Mouse (Mus musculus): ENCODE measurements around the gene Rapgefl1. TPM values are rescaled to one million over a fixed set of nuclear protein-coding genes. Genes with fewer than 3 reads are reported as not detected.
"Not testable (repeated sequence)": the region's sequence is repeated elsewhere in the genome, so short reads cannot be mapped to it uniquely, and the experiment has no call there.

Gene Rapgefl1
- polyA plus RNA-seq, 1 experiment from 2014 or later: 0.87 TPM

DNA sequence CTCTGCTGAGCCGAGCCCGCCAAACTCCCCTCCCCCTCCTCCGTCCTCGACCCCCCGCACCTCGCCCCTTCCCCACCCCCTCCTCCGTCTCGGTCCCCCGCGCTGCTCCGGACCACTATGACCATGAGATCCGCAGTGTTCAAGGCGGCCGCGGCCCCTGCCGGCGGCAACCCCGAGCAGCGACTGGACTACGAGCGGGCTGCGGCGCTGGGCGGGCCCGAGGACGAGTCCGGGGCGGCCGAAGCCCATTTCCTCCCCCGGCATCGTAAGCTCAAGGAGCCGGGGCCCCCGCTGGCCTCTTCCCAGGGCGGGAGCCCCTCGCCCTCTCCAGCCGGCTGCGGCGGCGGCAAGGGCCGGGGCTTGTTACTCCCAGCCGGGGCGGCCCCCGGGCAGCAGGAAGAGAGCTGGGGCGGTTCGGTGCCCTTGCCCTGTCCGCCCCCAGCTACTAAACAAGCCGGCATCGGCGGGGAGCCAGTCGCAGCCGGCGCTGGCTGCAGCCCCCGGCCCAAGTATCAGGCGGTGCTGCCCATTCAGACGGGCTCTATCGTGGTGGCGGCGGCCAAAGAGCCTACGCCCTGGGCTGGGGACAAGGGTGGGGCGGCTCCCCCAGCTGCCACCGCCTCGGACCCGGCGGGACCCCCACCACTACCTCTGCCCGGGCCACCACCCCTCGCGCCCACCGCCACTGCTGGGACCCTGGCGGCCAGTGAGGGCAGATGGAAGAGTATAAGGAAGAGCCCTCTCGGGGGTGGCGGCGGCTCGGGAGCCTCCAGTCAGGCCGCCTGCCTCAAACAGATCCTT, 40.7 kb upstream of the Rapgefl1 start:
- Histone ChIP-seq H3K4me1 (peaks cover 31% of the 10 kb centered on the region), H3K9me3 (no peaks in the 10 kb centered on the region), H3K36me3 (peaks cover 27% of the 10 kb centered on the region), H3K27me3 (ENCODE audit: insufficient read depth, poor library complexity, severe bottlenecking) (no peaks in the 10 kb centered on the region), H3K4me3 (peak overlapping the region; percentile 89), H3K27ac (peak overlapping the region; percentile 98)
- no peak for DNase-seq (ENCODE audit: low spot score)
- WGBS: under 1% methylated on average over 63 of the region's 74 CpGs

DNA sequence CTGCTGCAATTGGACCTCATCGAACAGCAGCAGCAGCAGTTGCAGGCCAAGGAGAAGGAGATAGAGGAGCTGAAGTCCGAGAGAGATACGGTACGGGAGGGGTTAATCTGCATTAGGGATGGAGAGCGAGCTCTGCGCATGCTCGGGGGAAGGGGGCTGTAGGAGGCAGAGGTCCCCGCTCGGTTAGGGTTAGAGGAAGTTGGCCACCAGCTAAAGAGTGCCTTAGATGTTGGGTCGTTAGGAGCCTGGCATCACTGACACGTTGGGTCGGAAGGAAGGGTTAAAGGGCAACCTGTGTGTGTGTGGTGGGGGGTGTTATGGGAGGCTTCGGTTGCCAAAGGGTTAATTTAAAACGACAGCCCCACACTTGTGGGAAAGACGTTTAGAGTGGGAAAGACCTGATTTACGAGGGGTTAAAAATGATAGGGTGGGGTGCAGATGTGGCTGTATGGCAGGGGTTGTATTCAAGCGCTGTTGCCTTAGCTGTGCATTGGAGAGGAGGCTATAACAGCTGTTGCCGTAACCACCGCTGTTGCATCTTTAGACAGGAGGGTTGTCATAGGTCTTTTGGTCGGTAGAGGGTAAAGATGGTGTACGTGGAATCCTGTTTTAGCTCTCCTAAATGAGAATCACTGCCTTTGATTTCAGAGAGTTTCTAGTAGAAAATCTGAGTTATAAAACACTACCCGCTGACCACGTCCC, 39.9 kb upstream of the Rapgefl1 start:
- Histone ChIP-seq H3K4me3 (peak overlapping the region; percentile 89), H3K4me1 (peaks cover 26% of the 10 kb centered on the region), H3K9me3 (no peaks in the 10 kb centered on the region), H3K36me3 (peaks cover 34% of the 10 kb centered on the region), H3K27me3 (ENCODE audit: insufficient read depth, poor library complexity, severe bottlenecking) (no peaks in the 10 kb centered on the region), H3K27ac (peak overlapping the region; percentile 98)
- no peak for DNase-seq (ENCODE audit: low spot score)
- WGBS: 4% methylated on average over 23 of the region's 23 CpGs

DNA sequence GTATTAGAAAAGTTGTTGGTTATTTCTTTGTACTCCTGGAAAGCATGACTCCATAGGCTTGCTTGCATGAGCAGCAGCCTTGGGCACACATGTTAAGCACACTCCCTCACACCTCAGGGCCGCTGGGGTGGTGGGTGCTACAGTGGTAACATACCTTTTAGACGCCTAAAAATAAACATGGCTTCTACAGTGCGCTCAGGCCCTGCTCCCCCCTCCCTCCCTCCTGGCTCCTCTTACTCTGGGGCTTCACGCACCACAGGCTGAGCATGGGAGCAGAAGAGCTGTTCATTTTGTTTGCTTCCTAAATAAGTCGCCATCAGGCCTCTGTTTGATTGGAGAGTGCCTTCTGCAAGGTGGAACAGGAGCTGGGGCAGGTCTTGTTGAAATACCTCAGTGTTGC, 39.3 kb upstream of the Rapgefl1 start:
- no peak for DNase-seq (ENCODE audit: low spot score)
- Histone ChIP-seq H3K36me3 (peaks cover 41% of the 10 kb centered on the region), H3K27ac (peak overlapping the region; percentile 98), H3K4me3 (peak overlapping the region; percentile 89), H3K9me3 (no peaks in the 10 kb centered on the region), H3K4me1 (peaks cover 24% of the 10 kb centered on the region), H3K27me3 (ENCODE audit: insufficient read depth, poor library complexity, severe bottlenecking) (no peaks in the 10 kb centered on the region)
- 14% methylated on average over 5 of the region's 5 CpGs for WGBS

DNA sequence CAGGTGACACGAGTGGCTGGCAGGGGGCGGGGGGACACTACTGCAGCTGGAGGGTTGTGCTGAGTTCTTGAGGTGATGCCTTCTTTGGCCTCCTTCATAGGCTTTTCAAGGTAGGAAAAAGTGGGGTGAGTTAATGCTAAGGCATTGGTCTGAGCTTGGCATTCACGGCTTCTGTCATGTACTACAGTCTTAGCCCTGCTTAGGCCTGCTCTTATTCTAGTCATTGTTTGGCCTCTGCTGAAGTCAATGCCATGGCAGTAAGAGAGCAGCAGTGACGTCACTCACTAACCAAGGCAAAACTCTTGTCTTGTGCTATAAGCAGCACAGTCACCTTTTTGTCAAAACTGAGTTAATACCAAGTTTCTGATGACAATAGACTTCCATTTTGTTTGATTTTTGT, 38.7 kb upstream of the Rapgefl1 start:
- Histone ChIP-seq H3K4me3 (peak overlapping the region; percentile 89), H3K4me1 (peaks cover 21% of the 10 kb centered on the region), H3K36me3 (peaks cover 47% of the 10 kb centered on the region), H3K27ac (peak overlapping the region; percentile 98), H3K27me3 (ENCODE audit: insufficient read depth, poor library complexity, severe bottlenecking) (no peaks in the 10 kb centered on the region), H3K9me3 (no peaks in the 10 kb centered on the region)
- WGBS: 60% methylated on average over 4 of the region's 4 CpGs
- DNase-seq (ENCODE audit: low spot score): no peak

DNA sequence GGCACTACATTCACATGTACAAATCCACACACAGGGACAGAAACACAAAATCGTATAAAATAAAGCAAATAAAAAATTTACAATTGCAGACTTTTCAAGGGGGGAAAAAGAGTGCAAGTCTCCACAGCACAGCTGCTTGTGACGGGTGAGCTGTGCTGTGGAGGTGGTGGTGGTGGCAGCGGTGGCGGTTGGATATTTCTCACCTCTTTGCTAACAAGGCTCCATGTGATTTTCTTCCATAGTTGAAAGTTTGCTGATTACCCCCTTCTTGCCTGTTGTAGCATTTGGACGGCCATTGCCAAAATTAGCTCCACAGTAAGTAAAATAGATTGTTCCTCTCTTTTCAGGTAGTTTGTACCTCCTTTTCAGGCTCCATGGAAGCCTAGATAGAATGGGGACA, 32.0 kb upstream of the Rapgefl1 start, which contains the start of gene Casc3:
TSS of gene Casc3 (plus strand) at position 301 of the 400 bp plus-strand sequence.
- H3K27ac ChIP-seq: no peak within 1 kb of the TSS
- H3K36me3 ChIP-seq: peaks cover 82% of the 10 kb centered on the region
- no peak within 1 kb of the TSS for H3K4me3 ChIP-seq
- no peak for DNase-seq (ENCODE audit: low spot score)
- H3K4me1 ChIP-seq: peaks cover 22% of the 10 kb centered on the region
- 93% methylated on average over 5 of the region's 5 CpGs for WGBS
- H3K27me3 ChIP-seq (ENCODE audit: insufficient read depth, poor library complexity, severe bottlenecking): no peaks in the 10 kb centered on the region
- no peaks in the 10 kb centered on the region for H3K9me3 ChIP-seq

DNA sequence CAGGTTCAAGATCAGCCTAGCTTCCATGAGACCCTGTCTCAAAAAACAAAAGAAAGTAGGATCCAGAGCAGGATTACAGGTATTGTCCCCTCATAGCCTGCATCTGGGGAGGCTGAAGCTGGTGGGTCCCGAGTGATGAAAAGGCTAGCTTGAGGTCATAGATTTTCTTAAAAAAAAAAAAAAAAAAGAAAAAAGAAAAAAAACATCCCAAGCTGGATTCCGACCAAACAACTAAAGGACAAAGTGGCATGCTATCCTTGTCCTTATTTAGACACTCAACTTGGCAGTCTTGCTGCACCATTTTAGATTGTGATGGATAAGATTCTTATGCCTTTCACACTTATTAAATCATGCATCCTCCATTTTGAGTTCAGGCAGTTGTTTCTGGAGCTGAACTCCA, 28.2 kb upstream of the Rapgefl1 start:
- H3K9me3 ChIP-seq: no peaks in the 10 kb centered on the region
- peaks cover 29% of the 10 kb centered on the region for H3K4me1 ChIP-seq
- 83% methylated on average over 2 of the region's 2 CpGs for WGBS
- DNase-seq (ENCODE audit: low spot score): no peak
- H3K27me3 ChIP-seq (ENCODE audit: insufficient read depth, poor library complexity, severe bottlenecking): no peaks in the 10 kb centered on the region
- peak overlapping the region; percentile 88; the same call in 1 of the 2 replicates for H3K4me3 ChIP-seq
- peak overlapping the region; percentile 98; the same call in 1 of the 2 replicates for H3K27ac ChIP-seq
- H3K36me3 ChIP-seq: peaks cover 68% of the 10 kb centered on the region

DNA sequence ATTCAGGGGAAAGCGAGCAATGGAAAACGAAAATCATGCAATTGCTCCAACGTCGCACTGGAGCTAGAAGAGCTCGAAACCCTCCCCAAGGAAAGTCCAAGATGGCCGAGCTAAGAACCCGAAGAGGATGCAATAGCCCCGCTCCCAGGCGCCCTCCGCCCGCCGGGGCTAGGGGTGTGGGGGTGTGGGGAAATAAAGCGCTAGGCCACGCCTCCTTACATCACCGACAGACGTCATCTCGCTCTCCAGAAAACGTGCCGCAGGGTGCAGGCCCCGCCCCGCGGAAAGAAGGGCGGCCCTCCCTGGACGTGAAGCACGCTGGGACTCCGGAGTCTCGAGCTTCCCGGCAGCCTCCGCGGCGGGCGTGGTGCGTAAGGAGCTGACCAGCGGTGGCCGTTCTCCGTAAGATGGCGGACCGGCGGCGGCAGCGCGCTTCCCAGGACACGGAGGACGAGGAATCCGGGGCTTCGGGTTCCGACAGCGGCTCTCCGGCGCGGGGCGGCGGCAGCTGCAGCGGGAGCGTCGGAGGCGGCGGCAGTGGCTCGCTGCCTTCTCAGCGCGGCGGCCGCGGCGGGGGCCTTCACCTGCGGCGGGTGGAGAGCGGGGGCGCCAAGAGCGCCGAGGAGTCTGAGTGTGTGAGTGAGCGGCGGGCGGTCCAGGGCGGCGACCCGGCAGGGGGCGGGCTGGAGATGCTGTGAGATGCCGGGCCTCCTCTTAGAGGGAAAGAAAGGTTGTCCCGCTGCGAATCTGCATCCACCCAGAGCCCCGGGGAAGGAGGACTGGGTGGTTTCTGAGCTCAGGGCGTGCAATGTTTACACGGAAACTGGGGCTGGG, 26.9 kb upstream of the Rapgefl1 start:
- no peaks in the 10 kb centered on the region for H3K27me3 ChIP-seq (ENCODE audit: insufficient read depth, poor library complexity, severe bottlenecking)
- peak; percentile 100 for DNase-seq (ENCODE audit: low spot score)
- H3K9me3 ChIP-seq: no peaks in the 10 kb centered on the region
- peak overlapping the region; percentile 88 for H3K4me3 ChIP-seq
- peaks cover 68% of the 10 kb centered on the region for H3K36me3 ChIP-seq
- H3K27ac ChIP-seq: peak overlapping the region; percentile 98
- H3K4me1 ChIP-seq: peaks cover 22% of the 10 kb centered on the region
- WGBS: under 1% methylated on average over 80 of the region's 84 CpGs

DNA sequence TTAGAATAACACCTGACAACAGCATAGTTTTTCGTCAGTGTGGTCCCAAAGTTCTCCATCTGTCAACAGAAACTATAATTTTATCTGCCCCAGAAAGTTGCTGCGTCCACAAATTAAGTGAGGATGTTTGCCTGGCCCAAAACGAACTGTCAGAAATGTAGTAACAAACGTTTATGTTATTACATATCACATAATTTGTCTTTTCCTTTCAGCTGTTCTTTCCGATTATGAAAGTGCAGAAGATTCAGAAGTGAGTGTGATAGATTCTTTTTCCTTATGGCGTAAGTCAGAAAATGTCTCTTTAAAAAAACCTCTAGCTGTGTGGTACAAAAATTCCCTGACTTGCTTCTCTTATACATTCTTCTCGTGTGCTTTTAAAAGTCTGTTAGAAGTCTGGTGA, 25.9 kb upstream of the Rapgefl1 start:
- 70% methylated on average over 7 of the region's 7 CpGs for WGBS
- Histone ChIP-seq H3K9me3 (no peaks in the 10 kb centered on the region), H3K27me3 (ENCODE audit: insufficient read depth, poor library complexity, severe bottlenecking) (no peaks in the 10 kb centered on the region), H3K4me3 (peak overlapping the region; percentile 88), H3K27ac (peak overlapping the region; percentile 98; the same call in 1 of the 2 replicates), H3K4me1 (peaks cover 22% of the 10 kb centered on the region), H3K36me3 (peaks cover 68% of the 10 kb centered on the region)
- DNase-seq (ENCODE audit: low spot score): no peak

DNA sequence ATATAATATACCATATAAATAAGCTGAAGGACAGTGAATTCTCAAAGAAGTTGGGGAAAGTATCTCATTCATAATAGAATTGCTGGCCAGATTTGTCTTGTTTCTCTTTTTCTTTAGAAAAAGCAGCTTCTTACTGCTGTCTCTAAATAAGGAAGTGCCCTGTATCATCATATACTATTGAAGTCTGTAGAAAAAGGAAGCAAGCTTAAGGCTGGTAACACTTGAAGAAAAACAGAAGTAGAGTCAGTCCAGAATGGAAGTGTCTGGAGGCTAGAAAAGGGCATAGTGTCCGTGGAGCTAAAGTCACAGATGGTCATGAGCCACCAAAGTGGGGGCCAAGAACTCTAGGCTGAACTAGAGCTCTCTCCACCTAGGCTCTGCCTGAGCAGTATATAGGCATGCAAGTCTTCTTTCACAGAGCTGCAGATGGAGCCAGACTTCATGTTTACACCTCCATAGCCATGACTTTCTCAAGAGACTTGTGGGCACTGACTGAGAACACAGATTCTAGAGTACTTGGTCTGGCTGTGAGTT, 19.8 kb upstream of the Rapgefl1 start:
- WGBS: 92% methylated on average over 1 of the region's 1 CpGs
- Histone ChIP-seq H3K4me1 (no peaks in the 10 kb centered on the region), H3K4me3 (no peak overlapping the region), H3K9me3 (no peaks in the 10 kb centered on the region), H3K27ac (no peak overlapping the region), H3K27me3 (ENCODE audit: insufficient read depth, poor library complexity, severe bottlenecking) (no peaks in the 10 kb centered on the region), H3K36me3 (peaks cover 96% of the 10 kb centered on the region)
- DNase-seq (ENCODE audit: low spot score): no peak

DNA sequence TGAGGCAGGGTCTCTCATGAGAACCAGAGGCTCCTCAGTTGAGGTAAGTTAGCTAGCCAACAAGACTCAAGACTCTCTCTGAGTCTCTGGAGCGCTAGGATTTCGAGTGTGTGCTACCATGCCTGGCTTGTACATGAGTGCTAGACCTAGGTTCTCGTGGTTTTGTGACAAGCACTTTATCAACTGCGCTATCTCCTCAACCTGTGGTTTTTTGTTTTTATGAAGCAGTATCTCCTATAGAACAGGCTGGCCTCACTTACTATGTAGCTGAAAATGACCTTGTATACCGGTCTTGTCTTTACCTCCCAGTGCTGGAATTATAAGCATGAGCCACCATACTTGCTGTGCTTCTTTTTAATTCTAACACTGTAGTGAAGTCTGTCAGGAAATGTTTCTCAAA, 15.6 kb upstream of the Rapgefl1 start:
- DNase-seq (ENCODE audit: low spot score): no peak
- Histone ChIP-seq H3K27me3 (ENCODE audit: insufficient read depth, poor library complexity, severe bottlenecking) (no peaks in the 10 kb centered on the region), H3K27ac (no peak overlapping the region), H3K4me1 (no peaks in the 10 kb centered on the region), H3K4me3 (no peak overlapping the region), H3K36me3 (peaks cover 97% of the 10 kb centered on the region), H3K9me3 (no peaks in the 10 kb centered on the region)
- WGBS: 91% methylated on average over 5 of the region's 5 CpGs

DNA sequence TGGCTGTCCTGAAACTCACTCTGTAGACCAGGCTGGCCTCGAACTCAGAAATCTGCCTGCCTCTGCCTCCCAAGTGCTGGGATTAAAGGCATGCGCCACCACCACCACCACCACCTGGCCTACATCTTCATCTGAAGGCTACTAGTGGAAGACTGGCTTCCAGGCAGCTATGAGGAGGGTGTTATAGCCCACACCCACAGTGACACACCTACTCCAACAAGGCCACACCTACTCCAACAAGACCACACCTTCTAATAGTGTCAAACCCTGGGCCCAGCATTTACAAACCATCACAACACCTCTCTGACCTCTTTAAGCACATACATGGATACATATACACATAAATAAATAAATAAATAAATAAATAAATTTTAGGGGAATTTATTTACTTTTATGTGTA, 10.5 kb upstream of the Rapgefl1 start:
- H3K9me3 ChIP-seq; DNase-seq (ENCODE audit: low spot score); H3K4me3 ChIP-seq; H3K4me1 ChIP-seq; H3K27ac ChIP-seq; H3K27me3 ChIP-seq (ENCODE audit: insufficient read depth, poor library complexity, severe bottlenecking): not testable (repeated sequence)
- H3K36me3 ChIP-seq: peaks cover 99% of the 10 kb centered on the region
- WGBS: 93% methylated on average over 2 of the region's 2 CpGs

DNA sequence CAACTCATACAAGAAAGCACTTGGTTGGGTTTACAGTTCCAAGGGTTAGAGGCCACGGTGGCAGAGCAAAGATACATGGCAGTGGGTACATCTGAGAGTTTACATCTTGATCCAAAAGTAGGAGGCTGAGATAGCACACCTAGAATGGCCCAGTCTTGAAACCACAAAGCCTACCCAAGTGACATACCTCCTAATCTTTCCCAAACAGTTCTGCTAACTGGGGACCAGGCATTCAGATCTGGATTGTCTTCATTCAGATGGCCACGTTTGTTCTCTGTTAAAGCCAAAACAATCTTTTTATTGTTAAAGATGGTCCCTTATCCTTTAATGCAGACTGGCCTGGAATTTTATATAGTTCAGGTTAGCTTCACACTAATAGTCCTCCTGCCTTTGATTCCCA, 8.7 kb upstream of the Rapgefl1 start:
- Histone ChIP-seq H3K4me1 (no peaks in the 10 kb centered on the region), H3K36me3 (peaks cover 99% of the 10 kb centered on the region), H3K9me3 (no peaks in the 10 kb centered on the region), H3K27ac (no peak overlapping the region), H3K27me3 (ENCODE audit: insufficient read depth, poor library complexity, severe bottlenecking) (no peaks in the 10 kb centered on the region), H3K4me3 (no peak overlapping the region)
- no peak for DNase-seq (ENCODE audit: low spot score)
- 80% methylated on average over 2 of the region's 2 CpGs for WGBS
